Mouse (Mus musculus) G1E (cell line): ENCODE results near the gene Robo2. TPM values are rescaled to one million over a fixed set of nuclear protein-coding genes. Genes with fewer than 3 reads are reported as not detected.

Source experiments
- ATAC-seq: 2 replicates; pipeline ENCODE4 v1.8.0; 2016; ENCODE audit warnings: mild to moderate bottlenecking; ENCODE audit not compliant: insufficient number of reproducible peaks, poor library complexity, low FRiP score, severe bottlenecking; ENCODE audit errors: extremely low read depth
- DNase-seq: peaks from one replicate; pipeline ENCODE4 v3.0.0; 2012; ENCODE audit warnings: low spot score
- H3K27me3 ChIP-seq: 2 replicates; pipeline ENCODE4 v1.6.1; 2012; ENCODE audit warnings: mild to moderate bottlenecking, low read length, inconsistent platforms; ENCODE audit not compliant: insufficient read depth
- H3K36me3 ChIP-seq: replicated peaks from 2 replicates; pipeline ENCODE3; 2012; ENCODE audit warnings: mild to moderate bottlenecking, inconsistent platforms
- H3K4me1 ChIP-seq: 2 replicates; pipeline ENCODE4 v1.6.1; 2012; ENCODE audit warnings: low read depth, low read length, inconsistent platforms, mixed read lengths; ENCODE audit not compliant: insufficient read depth
- H3K4me3 ChIP-seq: 2 replicates; pipeline ENCODE4 v1.5.1; 2012; ENCODE audit warnings: low read depth, mild to moderate bottlenecking, inconsistent platforms, low read length, moderate library complexity, mixed read lengths
- H3K9me3 ChIP-seq: replicated peaks from 2 replicates; pipeline ENCODE4 v1.6.1; 2012; ENCODE audit warnings: inconsistent platforms
- CTCF ChIP-seq: IDR thresholded peaks from 2 replicates; pipeline ENCODE4 v1.5.1; 2012; ENCODE audit warnings: low read depth, low read length, inconsistent platforms, mixed read lengths
- GATA1 ChIP-seq: IDR thresholded peaks from 2 replicates; pipeline ENCODE4 v1.6.1; 2012; ENCODE audit warnings: borderline replicate concordance, low read length, inconsistent platforms, mixed read lengths
- GATA2 ChIP-seq: IDR thresholded peaks from 2 replicates; pipeline ENCODE4 v1.6.1; 2012; ENCODE audit warnings: low read depth, low read length, inconsistent platforms, borderline replicate concordance
- POLR2AphosphoS5 ChIP-seq: IDR thresholded peaks from 2 replicates; pipeline ENCODE4 v1.6.1; 2012; ENCODE audit warnings: low read depth, low read length, inconsistent platforms; ENCODE audit not compliant: insufficient replicate concordance
- TAL1 ChIP-seq: conservative IDR thresholded peaks from 2 replicates; pipeline ENCODE4 v1.6.1; 2012; ENCODE audit warnings: low read depth, low read length, inconsistent platforms, mixed read lengths
- polyA plus RNA-seq: library from polyadenylated mRNA; stranded (reverse); fragments of >175 nt; gene quantifications from 2 replicates; pipeline ENCODE4 v1.2.3, GENCODE M21; 2012
- total RNA-seq, 2 experiments: library from RNA; stranded (forward) in 1 of 2; stranded (reverse) in 1 of 2; fragments of 200-1000 nt in 1 of 2; fragments of >200 nt in 1 of 2; fragmentation: Nextera tagmentation in 1 of 2; gene quantifications; 2 replicates each; pipeline ENCODE4 v1.2.3; 2014 to 2017

The Robo2 gene
- total and polyA plus RNA-seq, 3 experiments, result 0.44 TPM; not detected in 2

GRCm38 (mm10) chr16:73991212-73991611 is 420.4 kb downstream of the Robo2 start:
- H3K27me3 ChIP-seq, result no peaks in the 10 kb centered on the region
- H3K36me3 ChIP-seq, result no peaks in the 10 kb centered on the region
- H3K4me1 ChIP-seq, result no peaks in the 10 kb centered on the region
- no peak for TF ChIP-seq TAL1
- no peak for TF ChIP-seq GATA2
- no peak for TF ChIP-seq POLR2AphosphoS5
- TF ChIP-seq CTCF, result no peak
- TF ChIP-seq GATA1, result no peak
- ATAC-seq (no peak), DNase-seq (no peak)
- H3K9me3 ChIP-seq, result no peaks in the 10 kb centered on the region
- no peak overlapping the region for H3K4me3 ChIP-seq

GRCm38 (mm10) chr16:73969573-73969972 is 442.1 kb downstream of the Robo2 start:
- ATAC-seq, result no peak

GRCm38 (mm10) chr16:73964366-73964926 is 447.2 kb downstream of the Robo2 start:
- ATAC-seq (no peak), DNase-seq (no peak)
- no peaks in the 10 kb centered on the region for H3K27me3 ChIP-seq
- no peaks in the 10 kb centered on the region for H3K36me3 ChIP-seq
- H3K9me3 ChIP-seq, result no peaks in the 10 kb centered on the region
- H3K4me1 ChIP-seq, result no peaks in the 10 kb centered on the region
- TF ChIP-seq TAL1, result no peak
- TF ChIP-seq GATA1, result no peak
- no peak for TF ChIP-seq CTCF
- TF ChIP-seq POLR2AphosphoS5, result no peak
- TF ChIP-seq GATA2, result no peak
- H3K4me3 ChIP-seq, result no peak overlapping the region

More at GRCm38 (mm10) chr16:73969573-73969972, 442.1 kb downstream of the Robo2 start:
- Histone ChIP-seq H3K4me3 (no peak overlapping the region), H3K36me3 (no peaks in the 10 kb centered on the region), H3K27me3 (no peaks in the 10 kb centered on the region), H3K9me3 (no peaks in the 10 kb centered on the region), H3K4me1 (no peaks in the 10 kb centered on the region)
- no peak for TF ChIP-seq POLR2AphosphoS5
- TF ChIP-seq GATA2, result no peak
- no peak for TF ChIP-seq TAL1
- no peak for TF ChIP-seq GATA1
- no peak for TF ChIP-seq CTCF
- DNase-seq, result no peak

- H3K36me3 ChIP-seq, result no peaks in the 10 kb centered on the region
- ATAC-seq (no peak), DNase-seq (no peak)
- TF ChIP-seq POLR2AphosphoS5, result no peak
- TF ChIP-seq CTCF, result no peak
- no peak for TF ChIP-seq GATA2
- no peak for TF ChIP-seq TAL1
- no peaks in the 10 kb centered on the region for H3K27me3 ChIP-seq
- no peaks in the 10 kb centered on the region for H3K9me3 ChIP-seq
- H3K4me3 ChIP-seq, result no peak overlapping the region
- no peaks in the 10 kb centered on the region for H3K4me1 ChIP-seq
These were observed 452.1 kb downstream of the Robo2 start for GRCm38 (mm10) chr16:73959479-73959970.

- DNase-seq (no peak), ATAC-seq (no peak)
- no peak for TF ChIP-seq GATA2
- no peak for TF ChIP-seq POLR2AphosphoS5
- TF ChIP-seq CTCF, result no peak
- TF ChIP-seq TAL1, result no peak
- no peak for TF ChIP-seq GATA1
- no peaks in the 10 kb centered on the region for H3K36me3 ChIP-seq
- H3K4me3 ChIP-seq, result no peak overlapping the region
- H3K27me3 ChIP-seq, result no peaks in the 10 kb centered on the region
- H3K4me1 ChIP-seq, result no peaks in the 10 kb centered on the region
- H3K9me3 ChIP-seq, result no peaks in the 10 kb centered on the region
These were observed 453.1 kb downstream of the Robo2 start for GRCm38 (mm10) chr16:73958524-73958846.

GRCm38 (mm10) chr16:73957675-73958523 is 453.7 kb downstream of the Robo2 start:
- Histone ChIP-seq H3K4me1 (no peaks in the 10 kb centered on the region), H3K27me3 (no peaks in the 10 kb centered on the region), H3K4me3 (no peak overlapping the region), H3K9me3 (no peaks in the 10 kb centered on the region), H3K36me3 (no peaks in the 10 kb centered on the region)
- TF ChIP-seq TAL1, result no peak
- TF ChIP-seq GATA1, result no peak
- TF ChIP-seq POLR2AphosphoS5, result no peak
- no peak for TF ChIP-seq GATA2
- TF ChIP-seq CTCF, result no peak
- ATAC-seq, result no peak
- no peak for DNase-seq
